Mouse (Mus musculus): ENCODE results near the gene Nipsnap1. TPM values are rescaled to one million over a fixed set of nuclear protein-coding genes. Genes with fewer than 3 reads are reported as not detected.

The Nipsnap1 gene
- polyA plus RNA-seq, 1 experiment, result 164 TPM

- Histone ChIP-seq H3K27ac (ENCODE audit: insufficient read depth, low read depth, low read length) (no peak overlapping the region), H3K36me3 (ENCODE audit: control insufficient read depth, insufficient read depth, low read length) (no peaks in the 10 kb centered on the region; the same call in 1 of the 2 replicates), H3K4me1 (ENCODE audit: control insufficient read depth, insufficient read depth, low read length) (no peaks in the 10 kb centered on the region), H3K27me3 (replicated peaks; ENCODE audit: control insufficient read depth, insufficient read depth, low read length) (no peaks in the 10 kb centered on the region), H3K4me3 (ENCODE audit: insufficient read depth, low read depth, low read length) (no peak overlapping the region)
- 72% methylated on average over 3 of the region's 3 CpGs for WGBS
- DNase-seq, result no peak
- TF ChIP-seq CTCF (conservative IDR thresholded peaks at IDR 0.05; ENCODE audit: insufficient read depth, insufficient read length, low read depth, low read length) (no peak), POLR2A (IDR thresholded peaks at IDR 0.05; ENCODE audit: low read depth, low read length) (no peak)
Measured at GRCm38 (mm10) chr11:4927224-4927623, 53.5 kb downstream of the Nipsnap1 start.

GRCm38 (mm10) chr11:4931009-4931601 lies 57.4 kb downstream of the Nipsnap1 start:
- 38% methylated on average over 1 of the region's 1 CpGs for WGBS

DNA sequence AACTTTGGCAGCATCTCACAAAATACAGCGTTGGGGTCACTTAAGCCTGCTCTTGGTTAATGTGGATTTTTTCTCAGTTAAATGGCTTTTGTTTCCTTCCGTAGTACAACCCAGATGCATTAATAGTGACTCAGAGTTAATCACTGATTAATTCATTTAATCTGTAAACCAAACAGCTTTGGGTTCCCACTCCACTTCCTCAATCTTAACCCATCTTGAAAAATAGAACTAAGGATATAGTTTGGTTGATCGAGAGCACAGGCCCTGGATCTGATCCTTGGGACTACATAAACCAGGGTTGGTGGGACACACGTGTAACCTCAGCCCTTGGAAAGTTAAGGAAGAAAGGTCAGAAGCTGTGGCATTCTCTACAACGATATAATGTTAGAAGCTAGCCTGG lies 62.5 kb downstream of the Nipsnap1 start:
- Histone ChIP-seq H3K4me1 (ENCODE audit: control insufficient read depth, insufficient read depth, low read length) (no peaks in the 10 kb centered on the region), H3K27me3 (replicated peaks; ENCODE audit: control insufficient read depth, insufficient read depth, low read length) (no peaks in the 10 kb centered on the region), H3K36me3 (ENCODE audit: control insufficient read depth, insufficient read depth, low read length) (no peaks in the 10 kb centered on the region), H3K27ac (ENCODE audit: insufficient read depth, low read depth, low read length) (no peak overlapping the region), H3K4me3 (ENCODE audit: insufficient read depth, low read depth, low read length) (no peak overlapping the region)
- WGBS, result 42% methylated on average over 5 of the region's 5 CpGs
- peak; percentile 9 for DNase-seq
- TF ChIP-seq POLR2A (IDR thresholded peaks at IDR 0.05; ENCODE audit: low read depth, low read length) (no peak), CTCF (conservative IDR thresholded peaks at IDR 0.05; ENCODE audit: insufficient read depth, insufficient read length, low read depth, low read length) (no peak)

More at GRCm38 (mm10) chr11:4931009-4931601, 57.4 kb downstream of the Nipsnap1 start:
- Histone ChIP-seq H3K4me1 (ENCODE audit: control insufficient read depth, insufficient read depth, low read length) (no peaks in the 10 kb centered on the region), H3K4me3 (ENCODE audit: insufficient read depth, low read depth, low read length) (no peak overlapping the region), H3K27ac (ENCODE audit: insufficient read depth, low read depth, low read length) (no peak overlapping the region), H3K27me3 (replicated peaks; ENCODE audit: control insufficient read depth, insufficient read depth, low read length) (no peaks in the 10 kb centered on the region), H3K36me3 (ENCODE audit: control insufficient read depth, insufficient read depth, low read length) (no peaks in the 10 kb centered on the region; the same call in 1 of the 2 replicates)
- DNase-seq, result peak; percentile 83
- TF ChIP-seq POLR2A (IDR thresholded peaks at IDR 0.05; ENCODE audit: low read depth, low read length) (no peak), CTCF (conservative IDR thresholded peaks at IDR 0.05; ENCODE audit: insufficient read depth, insufficient read length, low read depth, low read length) (no peak)

Other genes with a start within 250 kb of the Nipsnap1 start
- gene Ascc2, start 236.2 kb upstream of the Nipsnap1 start, polyA plus RNA-seq (2012; rRNA removed), result 17.7 and 18.0 TPM in 2 replicates
- gene Uqcr10, start 169.6 kb upstream of the Nipsnap1 start, polyA plus RNA-seq (2012; rRNA removed), result 2,120 and 2,704 TPM in 2 replicates
- 62.6 and 65.1 TPM in 2 replicates for gene Zmat5, start 169.3 kb upstream of the Nipsnap1 start, polyA plus RNA-seq (2012; rRNA removed)
- gene Cabp7, start 127.2 kb upstream of the Nipsnap1 start, polyA plus RNA-seq (2012; rRNA removed), result not detected in 2 replicates
- 54.0 and 54.4 TPM in 2 replicates for gene Nf2, start 24.4 kb upstream of the Nipsnap1 start, polyA plus RNA-seq (2012; rRNA removed)
- gene Thoc5, start 21.4 kb downstream of the Nipsnap1 start, polyA plus RNA-seq (2012; rRNA removed), result 16.6 and 17.7 TPM in 2 replicates
- 0.05 and 0.30 TPM in 2 replicates for gene Nefh, start 74.1 kb downstream of the Nipsnap1 start, polyA plus RNA-seq (2012; rRNA removed)
- gene Ap1b1, start 112.9 kb downstream of the Nipsnap1 start, polyA plus RNA-seq (2012; rRNA removed), result 110 and 123 TPM in 2 replicates
- 1.1 and 1.3 TPM in 2 replicates for gene Rasl10a, start 184.2 kb downstream of the Nipsnap1 start, polyA plus RNA-seq (2012; rRNA removed)
- 40.2 and 48.3 TPM in 2 replicates for gene Gas2l1, start 191.4 kb downstream of the Nipsnap1 start, polyA plus RNA-seq (2012; rRNA removed)
- gene Rhbdd3, start 225.0 kb downstream of the Nipsnap1 start, polyA plus RNA-seq (2012; rRNA removed), result 26.4 and 35.6 TPM in 2 replicates
- 204 and 218 TPM in 2 replicates for gene Ewsr1, start 225.3 kb downstream of the Nipsnap1 start, polyA plus RNA-seq (2012; rRNA removed)